Mouse (Mus musculus) megakaryocyte, embryonic 14.5 days (primary cell): ENCODE data around the gene Dus3l.

ENCODE experiments used
- FLI1 ChIP-seq: IDR thresholded peaks from 2 replicates; pipeline ENCODE4 v1.6.1; 2012; ENCODE audit warnings: low read length, inconsistent platforms, mixed read lengths
- GATA1 ChIP-seq: IDR thresholded peaks from 3 replicates; pipeline ENCODE4 v1.6.1; 2012; ENCODE audit warnings: mixed read lengths, low read length, inconsistent platforms, borderline replicate concordance

GRCm38 (mm10) chr17:56818067-56818636 lies 53.6 kb downstream of the Dus3l start:
- TF ChIP-seq GATA1, result no peak
- no peak for TF ChIP-seq FLI1
